Mouse (Mus musculus): Measurements from ENCODE around the gene Tmem242. TPM values are rescaled to one million over a fixed set of nuclear protein-coding genes. Genes with fewer than 3 reads are reported as not detected.

Tmem242 gene
- polyA plus RNA-seq, 1 experiment from 2014 or later, result 130 TPM

DNA sequence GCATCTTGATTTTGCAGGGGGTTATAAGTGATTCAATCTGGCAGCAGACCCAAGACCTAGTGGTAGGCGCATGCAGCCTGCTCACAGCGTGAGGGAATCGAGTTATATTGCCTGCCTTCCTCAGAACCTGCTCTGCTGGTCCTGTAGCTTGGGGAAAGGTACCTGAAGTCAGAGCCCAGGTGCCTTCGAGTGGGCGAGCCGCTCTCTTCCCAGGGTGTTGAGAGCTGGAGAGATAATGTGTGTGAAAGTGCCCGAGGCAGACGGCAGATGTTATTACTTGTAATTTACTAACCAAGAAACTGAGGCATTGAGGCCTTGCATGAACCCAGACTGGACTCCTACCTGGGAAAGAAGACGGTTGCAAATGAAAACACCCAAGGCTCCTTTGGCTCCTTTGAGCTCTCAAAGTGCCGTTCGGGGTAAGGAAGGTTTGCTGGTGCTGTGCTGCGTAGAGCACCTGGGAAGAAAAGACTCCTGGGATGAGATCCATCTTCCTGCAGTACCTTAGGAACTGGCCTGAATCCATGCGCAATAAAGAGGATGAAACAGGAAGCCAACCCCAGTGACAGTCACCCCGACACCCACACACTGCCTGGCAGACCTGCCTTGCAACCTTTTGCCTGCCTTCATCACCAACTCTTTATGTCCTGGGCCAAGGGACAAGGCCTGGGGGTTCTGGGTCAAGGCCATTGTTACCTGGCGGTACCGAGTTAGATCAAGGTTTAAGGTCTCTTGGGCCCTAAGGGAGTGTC is 44.4 kb downstream of the Tmem242 start:
- H3K4me2 ChIP-seq (ENCODE audit: low read length), result no peak overlapping the region
- no peaks in the 10 kb centered on the region for H3K36me3 ChIP-seq (ENCODE audit: insufficient read depth, low read length)
- DNase-seq (ENCODE audit: low spot score) (no peak), ATAC-seq (replicated peaks; ENCODE audit: low FRiP score, low read depth) (no peak)
- TF ChIP-seq CTCF (IDR thresholded peaks at IDR 0.05; ENCODE audit: low read depth), result no peak
- H3K4me1 ChIP-seq (replicated peaks; ENCODE audit: insufficient read depth, low read length), result no peaks in the 10 kb centered on the region
- no peaks in the 10 kb centered on the region for H3K9me3 ChIP-seq (replicated peaks; ENCODE audit: low read length)
- no peak overlapping the region for H3K27ac ChIP-seq
- 81% methylated on average over 16 of the region's 16 CpGs for WGBS
- H3K9ac ChIP-seq (ENCODE audit: low read depth, low read length), result no peak overlapping the region
- no peak overlapping the region for H3K4me3 ChIP-seq (replicated peaks; ENCODE audit: low read depth, low read length)
- H3K27me3 ChIP-seq (ENCODE audit: insufficient read depth, low read length), result no peaks in the 10 kb centered on the region

DNA sequence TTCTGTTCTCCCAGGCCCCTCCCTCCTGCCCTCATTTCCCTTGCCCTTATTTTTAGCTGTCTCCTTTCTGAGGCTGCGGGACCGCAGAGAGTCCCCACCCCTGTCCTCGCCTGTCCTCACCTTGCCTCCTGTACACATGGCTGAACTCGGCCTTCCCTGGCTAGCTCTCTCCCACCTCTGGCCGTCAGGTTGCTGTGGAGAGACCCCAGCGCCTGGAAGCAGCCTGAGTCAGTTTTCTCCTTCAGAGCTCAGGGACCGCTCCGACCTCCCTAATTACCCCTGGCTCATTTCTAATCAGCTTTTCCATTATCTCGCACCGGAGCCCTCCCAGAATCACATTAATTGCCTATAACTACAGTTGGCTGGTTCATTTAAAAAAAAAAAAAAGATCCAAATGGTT is 49.4 kb downstream of the Tmem242 start:
- Histone ChIP-seq H3K27me3 (ENCODE audit: insufficient read depth, low read length) (no peaks in the 10 kb centered on the region), H3K27ac (no peak overlapping the region), H3K4me1 (replicated peaks; ENCODE audit: insufficient read depth, low read length) (no peaks in the 10 kb centered on the region), H3K4me2 (ENCODE audit: low read length) (no peak overlapping the region), H3K36me3 (ENCODE audit: insufficient read depth, low read length) (no peaks in the 10 kb centered on the region), H3K9me3 (replicated peaks; ENCODE audit: low read length) (no peaks in the 10 kb centered on the region), H3K4me3 (replicated peaks; ENCODE audit: low read depth, low read length) (no peak overlapping the region), H3K9ac (ENCODE audit: low read depth, low read length) (no peak overlapping the region)
- WGBS, result 44% methylated on average over 10 of the region's 10 CpGs
- DNase-seq (ENCODE audit: low spot score) (no peak), ATAC-seq (replicated peaks; ENCODE audit: low FRiP score, low read depth) (no peak)
- no peak for TF ChIP-seq CTCF (IDR thresholded peaks at IDR 0.05; ENCODE audit: low read depth)

DNA sequence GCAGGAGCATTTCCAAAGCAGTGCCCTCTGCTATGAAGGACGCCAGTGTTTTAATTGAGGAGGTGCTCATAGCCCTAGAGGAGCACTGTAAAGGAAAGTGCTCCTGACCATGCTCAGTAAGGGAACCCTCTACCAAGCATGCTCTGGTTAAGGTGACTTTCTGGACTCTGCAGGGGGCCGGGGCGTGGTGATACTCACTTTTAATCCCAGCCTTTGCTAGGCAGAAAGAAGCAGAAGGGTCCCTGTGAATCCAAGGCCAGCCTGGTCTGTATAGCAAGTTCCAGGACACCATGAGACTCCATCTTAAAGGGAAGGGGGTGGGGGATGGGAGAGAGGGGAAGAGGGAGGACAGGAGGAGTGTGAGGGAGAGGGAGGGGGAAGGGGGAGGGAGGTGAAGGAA is 51.7 kb downstream of the Tmem242 start:
- 82% methylated on average over 3 of the region's 3 CpGs for WGBS
- no peaks in the 10 kb centered on the region for H3K9me3 ChIP-seq (replicated peaks; ENCODE audit: low read length)
- no peak overlapping the region for H3K4me2 ChIP-seq (ENCODE audit: low read length)
- H3K36me3 ChIP-seq (ENCODE audit: insufficient read depth, low read length), result no peaks in the 10 kb centered on the region
- ATAC-seq (replicated peaks; ENCODE audit: low FRiP score, low read depth), result no peak
- H3K4me3 ChIP-seq (replicated peaks; ENCODE audit: low read depth, low read length), result no peak overlapping the region
- H3K4me1 ChIP-seq (replicated peaks; ENCODE audit: insufficient read depth, low read length), result no peaks in the 10 kb centered on the region
- H3K9ac ChIP-seq (ENCODE audit: low read depth, low read length), result no peak overlapping the region
- no peak for DNase-seq (ENCODE audit: low spot score)
- no peak overlapping the region for H3K27ac ChIP-seq
- H3K27me3 ChIP-seq (ENCODE audit: insufficient read depth, low read length), result no peaks in the 10 kb centered on the region
- no peak for TF ChIP-seq CTCF (IDR thresholded peaks at IDR 0.05; ENCODE audit: low read depth)

DNA sequence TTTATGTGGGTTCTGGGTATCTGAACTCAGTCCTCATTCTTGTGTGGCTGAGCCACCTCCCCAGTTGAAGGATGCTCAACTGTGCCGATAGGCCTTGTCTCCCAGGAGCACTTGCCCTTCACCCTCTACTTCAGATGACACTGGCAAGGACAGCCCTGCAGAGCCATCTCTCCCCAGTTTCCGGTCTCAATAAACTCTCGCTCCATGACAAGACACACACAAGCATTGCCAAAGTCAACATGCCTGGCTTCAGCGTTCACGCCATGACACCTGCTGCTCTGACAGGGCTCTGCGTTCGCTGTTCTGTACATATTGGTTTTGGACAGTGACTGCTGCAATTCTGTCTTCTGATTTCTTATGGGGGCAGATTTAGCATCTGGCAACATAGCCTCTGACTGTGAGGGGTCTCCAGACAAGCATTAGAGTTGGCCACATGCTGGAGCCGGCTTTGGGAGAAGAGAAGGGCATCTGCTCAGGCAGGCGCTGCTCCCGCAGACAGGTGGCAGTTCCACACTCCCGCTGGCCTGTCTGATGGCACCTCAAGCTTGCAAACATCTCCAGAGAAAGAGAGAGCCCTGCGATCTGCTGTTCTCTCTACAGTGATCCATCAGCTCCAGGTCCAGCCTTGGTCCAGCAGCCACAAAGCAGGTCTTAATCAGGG is 53.0 kb downstream of the Tmem242 start:
- Histone ChIP-seq H3K27ac (no peak overlapping the region), H3K36me3 (ENCODE audit: insufficient read depth, low read length) (no peaks in the 10 kb centered on the region), H3K9me3 (replicated peaks; ENCODE audit: low read length) (no peaks in the 10 kb centered on the region), H3K4me1 (replicated peaks; ENCODE audit: insufficient read depth, low read length) (no peaks in the 10 kb centered on the region), H3K4me2 (ENCODE audit: low read length) (no peak overlapping the region), H3K27me3 (ENCODE audit: insufficient read depth, low read length) (no peaks in the 10 kb centered on the region), H3K9ac (ENCODE audit: low read depth, low read length) (no peak overlapping the region), H3K4me3 (replicated peaks; ENCODE audit: low read depth, low read length) (no peak overlapping the region)
- DNase-seq (ENCODE audit: low spot score) (no peak), ATAC-seq (replicated peaks; ENCODE audit: low FRiP score, low read depth) (no peak)
- WGBS, result 85% methylated on average over 12 of the region's 12 CpGs
- no peak for TF ChIP-seq CTCF (IDR thresholded peaks at IDR 0.05; ENCODE audit: low read depth)

DNA sequence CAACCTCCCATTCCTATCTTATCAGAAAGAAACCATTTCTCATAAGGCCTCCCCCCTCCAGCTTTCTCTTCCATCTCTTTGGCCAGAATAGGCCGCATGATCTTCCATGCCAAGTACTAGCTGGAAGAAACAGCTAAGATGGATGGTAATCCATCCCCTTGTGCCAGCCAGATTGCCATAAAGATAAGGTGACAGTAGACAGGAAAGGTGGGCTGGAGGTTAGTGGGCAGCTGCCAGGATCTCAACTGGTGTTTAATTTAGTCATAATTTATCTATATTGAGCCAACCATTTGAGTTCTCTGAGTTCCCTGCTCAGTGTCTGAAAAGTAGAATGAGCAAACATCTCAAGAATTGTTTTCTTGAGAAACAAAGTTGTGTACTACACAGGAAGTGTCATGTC is 54.4 kb downstream of the Tmem242 start:
- H3K9ac ChIP-seq (ENCODE audit: low read depth, low read length), result no peak overlapping the region
- no peak overlapping the region for H3K27ac ChIP-seq
- H3K4me3 ChIP-seq (replicated peaks; ENCODE audit: low read depth, low read length), result no peak overlapping the region
- ATAC-seq (replicated peaks; ENCODE audit: low FRiP score, low read depth) (no peak), DNase-seq (ENCODE audit: low spot score) (no peak)
- TF ChIP-seq CTCF (IDR thresholded peaks at IDR 0.05; ENCODE audit: low read depth), result no peak
- no peaks in the 10 kb centered on the region for H3K36me3 ChIP-seq (ENCODE audit: insufficient read depth, low read length)
- no peaks in the 10 kb centered on the region for H3K9me3 ChIP-seq (replicated peaks; ENCODE audit: low read length)
- no peaks in the 10 kb centered on the region for H3K4me1 ChIP-seq (replicated peaks; ENCODE audit: insufficient read depth, low read length)
- no peak overlapping the region for H3K4me2 ChIP-seq (ENCODE audit: low read length)
- WGBS, result 53% methylated on average over 1 of the region's 1 CpGs
- H3K27me3 ChIP-seq (ENCODE audit: insufficient read depth, low read length), result no peaks in the 10 kb centered on the region

DNA sequence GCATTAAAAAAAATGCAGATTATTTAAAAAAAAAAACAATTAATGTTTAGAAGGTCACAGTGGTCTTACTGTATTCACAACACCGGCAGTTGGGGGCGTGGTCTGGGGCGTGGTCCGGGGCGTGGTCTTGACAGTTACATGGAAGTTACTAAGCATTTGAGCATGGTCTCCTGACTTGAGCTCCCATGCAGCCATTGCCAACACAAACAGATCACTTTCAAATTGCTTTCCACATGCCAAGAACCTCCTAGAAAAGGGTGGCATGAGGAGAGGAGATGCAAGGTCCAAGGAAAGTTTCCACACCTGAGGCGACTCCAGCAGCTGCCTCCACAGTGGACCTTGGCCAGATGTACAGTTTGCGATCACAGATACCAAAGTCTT is 62.1 kb downstream of the Tmem242 start:
- no peaks in the 10 kb centered on the region for H3K9me3 ChIP-seq (replicated peaks; ENCODE audit: low read length)
- H3K4me2 ChIP-seq (ENCODE audit: low read length), result no peak overlapping the region
- H3K27me3 ChIP-seq (ENCODE audit: insufficient read depth, low read length), result no peaks in the 10 kb centered on the region
- no peak overlapping the region for H3K4me3 ChIP-seq (replicated peaks; ENCODE audit: low read depth, low read length)
- H3K36me3 ChIP-seq (ENCODE audit: insufficient read depth, low read length), result no peaks in the 10 kb centered on the region
- no peak overlapping the region for H3K9ac ChIP-seq (ENCODE audit: low read depth, low read length)
- no peak for TF ChIP-seq CTCF (IDR thresholded peaks at IDR 0.05; ENCODE audit: low read depth)
- H3K4me1 ChIP-seq (replicated peaks; ENCODE audit: insufficient read depth, low read length), result no peaks in the 10 kb centered on the region
- no peak overlapping the region for H3K27ac ChIP-seq
- DNase-seq (ENCODE audit: low spot score) (no peak), ATAC-seq (replicated peaks; ENCODE audit: low FRiP score, low read depth) (no peak)
- WGBS, result 31% methylated on average over 7 of the region's 7 CpGs
